Mouse (Mus musculus): ENCODE data around the gene Ptprcap. TPM values are rescaled to one million over a fixed set of nuclear protein-coding genes. Genes with fewer than 3 reads are reported as not detected.
A peak's percentile ranks its signal among the peaks of the same experiment; 100 is the strongest.
"Not testable (repeated sequence)": the region's sequence is repeated elsewhere in the genome, so short reads cannot be mapped to it uniquely, and the experiment has no call there.

The Ptprcap gene
- polyA plus RNA-seq, 1 experiment from 2014 or later, result 1.0 TPM

DNA sequence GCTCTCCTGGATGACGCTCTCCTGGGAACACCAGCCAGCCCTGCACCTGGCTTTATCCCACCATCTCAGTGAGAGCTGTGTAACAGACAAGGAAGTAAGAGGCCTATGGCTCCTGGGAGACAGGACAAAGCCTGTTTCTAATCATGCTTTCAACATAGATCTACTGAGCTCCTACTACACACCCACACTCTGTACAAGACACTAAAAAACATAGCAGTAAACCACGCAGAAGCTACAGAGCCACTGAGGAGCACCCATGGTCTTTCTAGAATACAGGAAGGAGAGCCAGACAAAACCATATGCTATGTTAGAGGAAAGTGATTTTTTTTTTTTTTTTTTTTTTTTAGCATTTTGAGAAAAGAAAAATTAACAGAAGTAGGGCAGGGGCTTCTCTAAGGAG, 35.1 kb upstream of the Ptprcap start:
- H3K36me3 ChIP-seq, result peaks cover 45% of the 10 kb centered on the region
- no peak overlapping the region for H3K27ac ChIP-seq
- H3K9me3 ChIP-seq (replicated peaks), result no peaks in the 10 kb centered on the region
- 95% methylated on average over 2 of the region's 2 CpGs for WGBS
- no peaks in the 10 kb centered on the region for H3K27me3 ChIP-seq
- no peak overlapping the region for H3K4me3 ChIP-seq
- H3K9ac ChIP-seq, result no peak overlapping the region
- H3K4me2 ChIP-seq (replicated peaks), result no peak overlapping the region
- peaks cover 11% of the 10 kb centered on the region for H3K4me1 ChIP-seq
- no peak for ATAC-seq (ENCODE audit: low FRiP score)

DNA sequence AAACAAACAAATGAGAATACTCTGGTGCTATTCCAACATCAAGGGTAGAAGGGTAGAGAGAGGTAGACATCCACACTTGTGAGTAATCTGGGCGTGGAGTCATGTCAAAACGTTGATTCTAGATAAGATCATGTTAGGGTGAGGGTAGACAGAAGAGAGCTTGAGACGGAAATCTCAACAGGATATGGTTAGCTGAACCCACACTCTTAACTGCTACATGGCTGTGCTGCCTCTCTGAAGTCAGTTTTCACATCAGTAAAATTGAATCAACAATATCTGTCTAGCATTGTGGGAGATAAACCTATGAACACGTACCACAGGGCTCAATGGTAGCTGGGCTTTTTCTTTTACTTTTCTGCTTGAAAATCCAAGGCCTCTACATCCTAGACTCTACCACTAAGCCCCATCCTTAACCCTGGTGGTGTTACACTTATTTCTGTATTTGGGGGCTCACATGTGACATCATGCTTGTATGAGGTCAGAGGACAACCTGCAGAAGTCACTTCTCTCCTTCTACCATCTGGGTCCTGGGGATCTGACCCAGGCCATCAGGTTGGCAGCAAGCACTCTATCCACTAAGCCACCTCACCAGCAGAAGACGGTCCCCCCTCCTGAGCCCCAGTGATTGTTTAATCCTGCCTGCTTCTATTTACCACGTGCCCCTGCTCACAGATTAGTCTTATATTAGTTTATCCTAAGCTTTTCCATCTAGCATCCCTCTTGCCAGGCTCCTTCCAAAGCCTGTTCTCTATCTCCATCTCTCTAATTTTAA, 33.5 kb upstream of the Ptprcap start:
- 93% methylated on average over 6 of the region's 6 CpGs for WGBS
- peak overlapping the region; percentile 49 for H3K4me2 ChIP-seq (replicated peaks)
- H3K36me3 ChIP-seq, result peaks cover 29% of the 10 kb centered on the region
- peaks cover 11% of the 10 kb centered on the region for H3K4me1 ChIP-seq
- no peak overlapping the region for H3K27ac ChIP-seq
- H3K4me3 ChIP-seq, result 0 out of 2 replicates have a peak overlapping the region, but pooled peaks have one; percentile 43
- H3K27me3 ChIP-seq, result no peaks in the 10 kb centered on the region
- H3K9me3 ChIP-seq (replicated peaks), result no peaks in the 10 kb centered on the region
- H3K9ac ChIP-seq, result no peak overlapping the region
- ATAC-seq (ENCODE audit: low FRiP score), result no peak

DNA sequence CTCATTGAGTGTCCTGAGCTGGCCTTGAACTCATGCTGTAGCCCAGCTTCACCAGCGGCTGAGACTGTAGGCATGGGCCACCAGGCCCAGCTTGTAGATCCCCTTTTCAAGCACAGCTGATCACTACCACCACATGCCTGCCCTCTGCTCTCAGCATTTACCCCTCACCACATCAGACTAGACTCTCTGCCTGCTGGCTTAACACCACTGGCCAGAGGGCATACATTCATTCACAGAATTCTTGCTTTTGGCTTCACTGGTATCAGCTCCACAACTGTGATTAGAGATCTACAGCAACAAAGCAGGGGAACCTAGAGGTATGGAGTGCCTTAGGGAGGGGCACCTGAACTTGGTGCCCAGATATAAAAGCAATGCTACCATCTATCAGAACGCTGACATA, 32.9 kb upstream of the Ptprcap start:
- Histone ChIP-seq H3K27me3 (no peaks in the 10 kb centered on the region), H3K4me3 (0 out of 2 replicates have a peak overlapping the region, but pooled peaks have one; percentile 43), H3K36me3 (peaks cover 23% of the 10 kb centered on the region), H3K9me3 (replicated peaks) (no peaks in the 10 kb centered on the region), H3K9ac (no peak overlapping the region), H3K4me1 (peaks cover 14% of the 10 kb centered on the region), H3K4me2 (replicated peaks) (peak overlapping the region; percentile 49), H3K27ac (no peak overlapping the region)
- 99% methylated on average over 2 of the region's 2 CpGs for WGBS
- ATAC-seq (ENCODE audit: low FRiP score), result no peak

- H3K4me2 ChIP-seq (replicated peaks), result peak overlapping the region; percentile 49
- peaks cover 14% of the 10 kb centered on the region for H3K4me1 ChIP-seq
- H3K4me3 ChIP-seq, result peak overlapping the region; percentile 43
- peak overlapping the region; percentile 85 for H3K27ac ChIP-seq
- H3K27me3 ChIP-seq, result no peaks in the 10 kb centered on the region
- peak; percentile 79 for ATAC-seq (ENCODE audit: low FRiP score)
- peak overlapping the region; percentile 50; the same call in 1 of the 2 replicates for H3K9ac ChIP-seq
- peaks cover 17% of the 10 kb centered on the region; the same call in 1 of the 2 replicates for H3K36me3 ChIP-seq
- no peaks in the 10 kb centered on the region for H3K9me3 ChIP-seq (replicated peaks)
- WGBS, result 4% methylated on average over 38 of the region's 38 CpGs
These were observed 32.2 kb upstream of the Ptprcap start for GRCm38 (mm10) chr19:4121097-4121805.

DNA sequence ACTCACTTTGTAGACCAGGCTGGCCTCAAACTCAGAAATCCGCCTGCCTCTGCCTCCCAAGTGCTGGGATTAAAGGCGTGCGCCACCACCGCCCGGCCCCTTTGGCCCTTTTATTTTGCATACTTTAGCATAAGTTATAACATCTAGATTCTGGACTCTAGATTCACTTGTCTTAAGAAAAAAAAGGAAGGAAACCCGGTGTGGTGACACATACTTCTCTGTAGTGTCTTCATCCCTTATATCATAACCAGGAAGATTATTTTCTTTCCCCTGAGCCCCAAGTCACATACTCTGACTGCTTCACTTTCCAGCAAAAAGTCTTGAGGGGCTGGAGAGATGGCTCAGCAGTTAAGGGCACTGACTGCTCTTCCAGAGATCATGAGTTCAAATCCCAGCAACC, 31.5 kb upstream of the Ptprcap start:
- Histone ChIP-seq H3K36me3 (peaks cover 11% of the 10 kb centered on the region; the same call in 1 of the 2 replicates), H3K4me1 (peaks cover 20% of the 10 kb centered on the region), H3K4me2 (replicated peaks) (peak overlapping the region; percentile 49)
- not testable (repeated sequence) for H3K9ac ChIP-seq; ATAC-seq (ENCODE audit: low FRiP score); H3K9me3 ChIP-seq (replicated peaks); H3K27ac ChIP-seq; H3K4me3 ChIP-seq; H3K27me3 ChIP-seq
- 55% methylated on average over 6 of the region's 6 CpGs for WGBS

DNA sequence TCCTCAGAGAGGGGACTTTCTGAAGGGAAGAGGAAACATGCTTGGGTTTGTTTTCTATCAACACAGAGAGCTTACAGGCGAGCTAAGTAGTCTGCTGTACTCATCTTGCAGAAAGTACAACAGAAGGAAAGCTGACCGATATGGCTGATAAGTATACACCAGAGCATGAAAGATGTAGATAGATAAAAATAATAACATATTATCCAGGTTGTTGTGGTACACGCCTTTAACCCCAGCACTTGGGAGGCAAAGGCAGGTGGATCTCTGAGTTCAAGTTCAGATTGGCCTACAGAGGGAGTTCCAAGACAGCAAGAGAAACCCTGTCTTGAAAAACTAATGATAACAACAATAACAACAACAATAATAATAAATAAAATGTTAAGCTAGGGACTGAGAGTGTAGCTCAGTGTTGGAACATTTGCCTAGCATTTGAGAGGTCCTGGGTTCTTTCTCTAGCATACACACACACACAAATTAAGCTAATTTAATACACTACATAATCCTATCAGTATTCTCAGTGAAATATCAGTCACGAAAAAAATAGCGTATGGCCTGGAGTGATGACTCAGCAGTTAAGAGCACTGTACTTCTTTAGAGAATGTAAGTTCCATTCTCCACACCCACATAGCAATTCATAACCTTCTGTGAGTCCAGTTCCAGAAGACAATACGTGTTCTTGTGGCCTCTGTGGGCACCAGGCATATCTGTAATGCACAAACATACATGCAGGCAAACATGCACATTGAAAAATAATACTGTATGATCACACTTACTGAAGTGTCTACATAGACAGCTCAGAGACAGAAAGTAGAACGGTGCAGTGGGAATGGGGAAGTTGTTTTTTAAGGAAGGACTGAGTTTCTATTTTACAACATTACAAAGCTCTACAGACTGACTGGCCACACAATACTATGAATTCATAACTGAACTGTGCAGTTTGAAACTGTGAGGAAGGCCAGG, 30.7 kb upstream of the Ptprcap start:
- no peaks in the 10 kb centered on the region for H3K9me3 ChIP-seq (replicated peaks)
- no peak overlapping the region for H3K4me3 ChIP-seq
- H3K4me1 ChIP-seq, result peaks cover 28% of the 10 kb centered on the region
- H3K9ac ChIP-seq, result no peak overlapping the region
- peaks cover 6% of the 10 kb centered on the region for H3K36me3 ChIP-seq
- H3K27ac ChIP-seq, result no peak overlapping the region
- WGBS, result 84% methylated on average over 7 of the region's 7 CpGs
- no peak for ATAC-seq (ENCODE audit: low FRiP score)
- H3K4me2 ChIP-seq (replicated peaks), result no peak overlapping the region
- H3K27me3 ChIP-seq, result no peaks in the 10 kb centered on the region

DNA sequence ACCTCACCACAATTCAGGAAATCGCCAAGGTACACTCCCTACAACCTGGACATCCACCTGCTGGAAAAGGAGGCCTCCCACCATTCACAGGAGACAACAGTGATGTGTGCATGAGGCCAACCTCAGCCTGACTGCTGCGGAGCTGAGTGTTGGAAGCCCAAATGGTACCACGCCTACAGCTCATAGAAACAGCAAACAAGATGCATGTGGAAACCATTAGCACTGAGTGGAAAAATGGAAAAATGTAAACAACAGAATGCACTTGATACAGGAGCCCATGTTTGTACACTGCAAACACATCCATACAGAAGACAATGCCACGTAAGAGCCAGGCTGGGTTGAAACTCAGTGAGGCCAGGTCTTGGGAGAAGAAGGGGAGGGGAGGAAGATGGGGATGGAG, 29.0 kb upstream of the Ptprcap start:
- peaks cover 29% of the 10 kb centered on the region for H3K4me1 ChIP-seq
- H3K4me3 ChIP-seq, result no peak overlapping the region
- H3K27ac ChIP-seq, result no peak overlapping the region
- no peaks in the 10 kb centered on the region for H3K9me3 ChIP-seq (replicated peaks)
- ATAC-seq (ENCODE audit: low FRiP score), result no peak
- no peaks in the 10 kb centered on the region for H3K27me3 ChIP-seq
- H3K9ac ChIP-seq, result no peak overlapping the region
- H3K4me2 ChIP-seq (replicated peaks), result no peak overlapping the region
- WGBS, result 82% methylated on average over 4 of the region's 4 CpGs
- peaks cover 17% of the 10 kb centered on the region for H3K36me3 ChIP-seq

DNA sequence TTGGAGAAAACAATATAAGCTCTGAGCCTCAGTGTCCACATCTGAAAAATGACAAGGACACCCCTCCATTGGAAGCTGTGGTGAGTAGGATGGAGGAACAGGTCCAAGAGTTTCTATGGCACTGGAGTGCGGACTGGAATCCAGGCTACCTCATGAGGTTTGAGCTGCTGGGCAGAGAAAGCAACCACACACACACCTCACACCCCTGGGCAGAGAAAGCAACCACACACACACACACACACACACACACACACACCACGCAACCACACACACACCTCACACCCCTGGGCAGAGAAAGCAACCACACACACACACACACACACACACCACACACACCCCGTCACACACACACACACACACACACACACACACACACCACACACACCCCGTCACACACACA, 28.1 kb upstream of the Ptprcap start:
- H3K4me1 ChIP-seq, result peaks cover 25% of the 10 kb centered on the region
- not testable (repeated sequence) for H3K9me3 ChIP-seq (replicated peaks); ATAC-seq (ENCODE audit: low FRiP score); H3K27me3 ChIP-seq
- H3K4me3 ChIP-seq, result peak overlapping the region; percentile 62
- H3K9ac ChIP-seq, result peak overlapping the region; percentile 76
- peak overlapping the region; percentile 67 for H3K4me2 ChIP-seq (replicated peaks)
- peak overlapping the region; percentile 64; the same call in 1 of the 2 replicates for H3K27ac ChIP-seq
- H3K36me3 ChIP-seq, result peaks cover 25% of the 10 kb centered on the region
- 61% methylated on average over 1 of the region's 4 CpGs for WGBS

DNA sequence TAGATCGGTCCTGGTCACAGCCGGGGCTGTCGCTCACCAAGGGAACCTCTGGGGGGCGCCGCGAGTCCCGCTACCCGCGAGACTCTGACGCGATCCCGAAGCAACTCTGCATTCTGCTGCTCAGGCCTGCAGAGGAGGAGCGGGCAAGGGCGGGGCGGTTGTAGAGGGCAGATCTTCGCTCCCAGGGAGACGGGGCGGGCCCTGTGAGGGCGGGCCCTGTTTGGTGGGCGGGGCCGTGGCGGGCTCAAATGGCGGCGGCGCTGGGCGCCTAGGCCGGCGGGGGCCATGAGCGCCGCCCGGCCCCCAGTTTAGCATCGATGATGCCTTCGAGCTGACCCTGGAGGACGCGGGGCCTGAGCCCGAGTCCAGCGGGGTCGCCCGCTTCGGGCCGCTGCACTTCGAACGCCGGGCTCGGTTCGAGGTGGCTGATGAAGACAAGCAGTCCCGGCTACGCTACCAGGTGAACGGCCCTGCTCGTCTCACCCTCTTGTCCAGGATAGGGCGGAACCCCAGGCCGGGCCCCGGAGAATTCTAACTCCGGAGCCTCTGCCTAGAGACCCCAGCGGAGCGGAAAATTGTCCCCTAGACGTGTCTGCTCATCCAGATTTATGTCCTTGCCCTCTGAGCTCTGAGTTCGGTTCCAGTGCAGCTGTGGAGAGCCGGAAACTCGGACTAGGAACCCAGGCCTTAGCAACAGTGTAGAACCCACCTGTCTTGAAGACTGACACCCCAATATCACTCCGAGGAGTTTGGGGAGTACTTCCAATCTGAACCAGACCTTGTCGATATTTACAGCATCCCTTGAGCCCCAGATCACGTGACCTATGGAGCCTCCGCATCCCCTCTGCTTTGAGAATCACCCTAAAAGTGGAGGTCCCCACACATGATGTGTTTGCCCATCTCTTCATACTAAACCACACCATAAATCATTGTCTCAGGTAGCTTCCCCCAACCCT, 27.4 kb upstream of the Ptprcap start, which contains the start of gene Aip:
Gene Aip, minus strand, starts transcription at position 118 of the 956 bp plus-strand sequence.
- H3K27ac ChIP-seq, result peak within 1 kb of the TSS; percentile 64; the same call in 1 of the 2 replicates
- under 1% methylated on average over 58 of the region's 64 CpGs for WGBS
- H3K27me3 ChIP-seq, result no peaks in the 10 kb centered on the region
- peaks cover 18% of the 10 kb centered on the region for H3K4me1 ChIP-seq
- H3K9me3 ChIP-seq (replicated peaks), result no peaks in the 10 kb centered on the region
- peaks cover 30% of the 10 kb centered on the region for H3K36me3 ChIP-seq
- ATAC-seq (ENCODE audit: low FRiP score), result peak; percentile 93
- peak within 1 kb of the TSS; percentile 76 for H3K9ac ChIP-seq
- peak within 1 kb of the TSS; percentile 67 for H3K4me2 ChIP-seq (replicated peaks)
- peak within 1 kb of the TSS; percentile 62 for H3K4me3 ChIP-seq

- Histone ChIP-seq H3K9me3 (replicated peaks) (no peaks in the 10 kb centered on the region), H3K27me3 (no peaks in the 10 kb centered on the region), H3K4me3 (peak overlapping the region; percentile 62), H3K4me2 (replicated peaks) (peak overlapping the region; percentile 67), H3K9ac (peak overlapping the region; percentile 76), H3K36me3 (peaks cover 39% of the 10 kb centered on the region), H3K27ac (no peak overlapping the region), H3K4me1 (peaks cover 18% of the 10 kb centered on the region)
- 74% methylated on average over 7 of the region's 7 CpGs for WGBS
- no peak for ATAC-seq (ENCODE audit: low FRiP score)
These were observed 26.5 kb upstream of the Ptprcap start for GRCm38 (mm10) chr19:4126759-4127495.

Measured in hindbrain, embryonic 12.5 days (tissue).